ENCODE assay signal across 10 mouse cellular contexts in genomic region chr16:29656901-29657300, GRCm38 (mm10).
DNase-seq lines count a peak whose midpoint lies in the region; ATAC-seq and TF ChIP-seq lines count a peak whose summit lies in the region.
"Had no signal": no experiment of that assay in that cellular context is flagged by ENCODE, and none has a peak within 500 bp of the region (broad histone marks: within the 10 kb centered on the region; RNA-seq: fewer than 3 reads in every experiment).

No protein-coding gene starts in this region.

- H3K9ac ChIP-seq in forebrain, embryonic 15.5 days (replicated peaks): no peak overlapping the region
- no peak overlapping the region for H3K9ac ChIP-seq in ES-Bruce4 (ENCODE audit: low read depth, poor library complexity, severe bottlenecking)
- H3K9ac ChIP-seq: limb, embryonic 15.5 days had no signal

- no peak for TF ChIP-seq POLR2A in ES-Bruce4 (IDR thresholded peaks at IDR 0.05; ENCODE audit: insufficient read depth, low read length)

- TF ChIP-seq EP300 in ES-Bruce4 (IDR thresholded peaks at IDR 0.05; ENCODE audit: insufficient read depth, low read depth, low read length): 0 out of 2 replicates have a peak, but pooled peaks have one; percentile 41

- peaks cover 5% of the 10 kb centered on the region for H3K36me3 ChIP-seq in forebrain, embryonic 15.5 days
- peaks cover 8% of the 10 kb centered on the region for H3K36me3 ChIP-seq in forebrain, embryonic 10.5 days (replicated peaks)
- H3K36me3 ChIP-seq in ES-Bruce4 (ENCODE audit: control insufficient read depth, insufficient read depth, low read length, poor library complexity, severe bottlenecking): no peaks in the 10 kb centered on the region

- no peaks in the 10 kb centered on the region for H3K27me3 ChIP-seq in forebrain, embryonic 15.5 days
- peaks cover 97% of the 10 kb centered on the region for H3K27me3 ChIP-seq in forebrain, embryonic 10.5 days (ENCODE audit: poor library complexity, severe bottlenecking)
- no peaks in the 10 kb centered on the region for H3K27me3 ChIP-seq in ES-Bruce4 (ENCODE audit: control insufficient read depth, insufficient read depth, low read length, poor library complexity, severe bottlenecking)
- H3K27me3 ChIP-seq: CH12.LX; limb, embryonic 15.5 days had no signal

- no peak for TF ChIP-seq CTCF in ES-Bruce4 (IDR thresholded peaks at IDR 0.05; ENCODE audit: low read depth, low read length)

- H3K9me3 ChIP-seq in forebrain, embryonic 15.5 days: no peaks in the 10 kb centered on the region
- no peaks in the 10 kb centered on the region for H3K9me3 ChIP-seq in forebrain, embryonic 10.5 days
- H3K9me3 ChIP-seq in ES-Bruce4 (replicated peaks; ENCODE audit: control insufficient read depth, insufficient read depth, low read length, poor library complexity, severe bottlenecking): no peaks in the 10 kb centered on the region
- H3K9me3 ChIP-seq: limb, embryonic 15.5 days had no signal

- no peak for ATAC-seq in forebrain, embryonic 15.5 days (replicated peaks)

- no peak overlapping the region for H3K4me3 ChIP-seq in forebrain, embryonic 15.5 days
- H3K4me3 ChIP-seq in forebrain, embryonic 10.5 days: no peak overlapping the region
- no peak overlapping the region for H3K4me3 ChIP-seq in ES-Bruce4 (ENCODE audit: low read depth, low read length)

- peaks cover 34% of the 10 kb centered on the region for H3K4me1 ChIP-seq in forebrain, embryonic 15.5 days
- H3K4me1 ChIP-seq in forebrain, embryonic 10.5 days: peaks cover 49% of the 10 kb centered on the region
- H3K4me1 ChIP-seq in ES-Bruce4 (ENCODE audit: control insufficient read depth, insufficient read depth, low read length): peaks cover 12% of the 10 kb centered on the region

- H3K4me2 ChIP-seq in forebrain, embryonic 15.5 days (replicated peaks): peak overlapping the region; percentile 40; the same call in 1 of the 2 replicates

- 31% methylated on average over 10 of the region's 10 CpGs for WGBS in forebrain, embryonic 15.5 days
- WGBS in forebrain, embryonic 10.5 days: 70% methylated on average over 10 of the region's 10 CpGs

- peak overlapping the region; percentile 92 for H3K27ac ChIP-seq in forebrain, embryonic 15.5 days (replicated peaks)
- no peak overlapping the region for H3K27ac ChIP-seq in forebrain, embryonic 10.5 days
- peak overlapping the region; percentile 74 for H3K27ac ChIP-seq in ES-Bruce4 (ENCODE audit: insufficient read depth, low read length)
- H3K27ac ChIP-seq: limb, embryonic 15.5 days had no signal

- no peak for DNase-seq in forebrain, embryonic 10.5 days (ENCODE audit: extremely low spot score, low spot score)
- DNase-seq in left cerebral cortex, postnatal 14 days (ENCODE audit: low spot score in 2 of 2): peak; percentile 19 to 20
- DNase-seq in left cerebral cortex, adult 8-10 months (ENCODE audit: low spot score in 2 of 2): no peak
- peak; percentile 47 for DNase-seq in brain, adult 2 months (ENCODE audit: low read depth, low spot score)
- DNase-seq in adrenal gland, postnatal 25 days: no peak
- DNase-seq: kidney, adult 8-10 months had no signal

- intact Hi-C loops in left cerebral cortex, postnatal 14 days (cut with DNase I): loop anchor here (10.0 kb wide), 1 partner anchor 408 kb away; the partner anchor contains the start of gene Hes1

Comparison
In these comparisons a context has a peak if more than half of its experiments do, and no peak if none do; other contexts are left out.
1. DNase-seq: peak in left cerebral cortex, postnatal 14 days (2 of 2) and brain, adult 2 months (single experiment); none in forebrain, embryonic 10.5 days (single experiment), left cerebral cortex, adult 8-10 months (0 of 2) and adrenal gland, postnatal 25 days (single experiment).